Mouse (Mus musculus) adrenal gland, postnatal 10 days (tissue): ENCODE measurements around the gene Ankrd28. TPM values are rescaled to one million over a fixed set of nuclear protein-coding genes. Genes with fewer than 3 reads are reported as not detected.

Source experiments
- DNase-seq: peaks from one replicate; pipeline ENCODE4 v3.0.0; 2021; ENCODE audit warnings: mixed read lengths
- total RNA-seq, 2 experiments: library from RNA; stranded (reverse); gene quantifications; 2 replicates each; pipeline ENCODE4 v1.2.3; 2021

Ankrd28 gene
- total RNA-seq, 2 experiments from 2014 or later, result 26.9 to 37.5 TPM

- no peak for DNase-seq
Measured at GRCm38 (mm10) chr14:31665566-31665940, 164.9 kb downstream of the Ankrd28 start.

- no peak for DNase-seq
Measured at GRCm38 (mm10) chr14:31664903-31665565, 165.4 kb downstream of the Ankrd28 start.

GRCm38 (mm10) chr14:31664100-31664902, 166.2 kb downstream of the Ankrd28 start:
- DNase-seq, result no peak

DNA sequence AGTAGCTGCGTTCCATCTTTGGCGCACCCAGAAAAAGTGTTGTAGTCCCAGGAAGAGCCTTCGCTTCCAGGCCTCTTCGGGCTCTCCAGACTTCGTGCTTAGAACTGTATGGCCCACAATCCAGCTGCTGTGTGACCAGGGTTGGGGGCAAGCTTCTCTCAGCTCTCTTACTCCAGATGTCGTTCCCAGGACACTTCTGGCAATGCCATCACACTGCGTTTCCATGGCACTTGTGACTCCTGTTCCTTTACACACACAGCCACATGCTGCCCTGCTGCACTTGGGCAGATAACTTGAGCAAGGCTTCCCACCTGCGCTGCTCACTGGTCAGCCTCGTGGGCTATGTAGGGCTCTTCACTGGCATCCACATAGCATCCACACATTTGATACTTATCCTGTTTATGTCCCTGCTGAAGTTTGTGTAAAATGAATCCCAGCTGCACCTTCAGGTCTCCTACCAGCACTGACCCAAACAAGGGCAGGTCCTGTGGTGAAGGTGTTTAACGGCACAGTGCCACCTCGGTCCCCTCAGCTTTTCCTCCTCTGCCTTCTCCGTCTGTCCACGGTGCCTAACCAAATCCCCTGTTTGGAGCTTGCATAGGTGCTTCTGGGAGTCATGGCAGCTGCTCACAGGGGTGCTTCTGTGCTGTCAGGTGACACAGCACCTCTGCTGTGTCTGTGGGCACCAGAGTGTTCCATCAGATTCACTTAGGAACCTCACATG, 166.9 kb downstream of the Ankrd28 start:
- no peak for DNase-seq

DNA sequence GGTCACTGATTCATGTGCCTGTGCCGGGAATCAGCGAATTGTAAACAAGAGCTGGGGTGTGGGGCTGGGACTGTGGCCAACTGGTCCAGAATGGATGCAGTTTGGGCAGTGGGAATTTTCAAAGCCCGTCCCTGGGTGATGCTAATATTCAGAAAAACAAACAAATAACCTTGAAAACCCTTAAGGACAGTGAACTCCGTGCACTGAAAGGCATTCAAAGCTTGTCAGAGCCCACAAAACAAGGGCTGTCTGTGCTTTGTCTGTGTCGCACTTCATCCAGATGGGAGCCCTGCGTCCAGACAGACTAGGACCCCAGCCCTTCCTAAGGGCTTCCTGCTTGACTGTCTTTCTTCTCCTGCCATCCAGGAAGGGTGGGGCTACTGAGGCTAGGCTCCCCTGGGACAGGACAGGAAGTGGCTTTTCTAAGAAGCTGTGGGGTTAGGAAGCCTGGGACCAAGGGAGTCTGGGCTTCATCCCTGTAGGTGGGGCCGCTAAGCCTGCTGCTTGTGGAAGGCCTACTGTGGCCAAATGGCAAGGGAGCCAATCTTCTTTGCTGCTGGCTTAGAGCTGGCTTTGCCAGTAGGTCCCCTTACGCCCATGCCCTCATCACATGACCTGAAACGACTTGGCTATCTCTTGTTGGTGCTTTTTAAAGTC, 167.8 kb downstream of the Ankrd28 start:
- peak; percentile 64 for DNase-seq

DNA sequence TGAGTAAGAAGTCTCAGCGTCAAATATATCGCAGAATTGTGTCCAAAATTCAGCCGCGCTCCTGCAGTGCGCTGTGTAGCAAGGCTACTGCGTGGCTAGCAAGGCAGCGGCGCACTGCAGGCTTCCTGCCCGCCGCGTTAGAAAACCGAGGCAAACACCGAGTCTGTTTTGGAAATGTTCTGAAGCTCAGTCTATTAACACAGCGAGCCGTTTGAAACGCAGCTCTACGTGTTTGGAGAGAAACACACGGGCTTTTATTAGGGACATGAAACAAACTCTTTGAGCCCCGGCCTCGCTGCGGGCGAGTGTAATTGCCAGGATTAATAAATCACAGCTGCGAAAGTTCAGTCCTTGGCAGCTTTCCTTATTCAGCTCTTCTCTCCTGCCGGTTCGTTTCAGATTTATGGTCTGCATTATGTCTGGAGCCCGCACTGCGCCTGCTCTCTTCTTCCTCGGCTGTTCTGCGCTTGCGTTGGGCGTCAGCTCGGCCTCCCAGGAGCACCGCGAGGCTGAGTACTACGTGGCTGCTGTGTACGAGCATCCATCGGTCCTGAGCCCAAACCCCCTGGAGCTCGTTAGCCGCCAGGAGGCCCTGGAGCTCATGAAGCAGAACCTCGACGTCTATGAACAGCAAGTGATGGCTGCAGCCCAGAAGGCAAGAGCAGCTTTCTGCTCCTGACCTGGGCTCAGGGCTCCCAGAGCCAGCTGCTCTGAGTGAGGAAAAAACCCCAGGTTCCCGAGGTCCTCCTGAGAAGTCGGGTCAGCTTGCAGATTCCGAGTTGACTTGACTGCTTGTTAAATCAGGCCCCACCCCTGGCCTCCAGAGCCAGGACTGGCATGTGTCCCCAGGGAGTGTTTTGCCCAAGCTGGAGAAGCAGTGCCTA, 168.5 kb downstream of the Ankrd28 start:
- DNase-seq, result peak; percentile 89

DNA sequence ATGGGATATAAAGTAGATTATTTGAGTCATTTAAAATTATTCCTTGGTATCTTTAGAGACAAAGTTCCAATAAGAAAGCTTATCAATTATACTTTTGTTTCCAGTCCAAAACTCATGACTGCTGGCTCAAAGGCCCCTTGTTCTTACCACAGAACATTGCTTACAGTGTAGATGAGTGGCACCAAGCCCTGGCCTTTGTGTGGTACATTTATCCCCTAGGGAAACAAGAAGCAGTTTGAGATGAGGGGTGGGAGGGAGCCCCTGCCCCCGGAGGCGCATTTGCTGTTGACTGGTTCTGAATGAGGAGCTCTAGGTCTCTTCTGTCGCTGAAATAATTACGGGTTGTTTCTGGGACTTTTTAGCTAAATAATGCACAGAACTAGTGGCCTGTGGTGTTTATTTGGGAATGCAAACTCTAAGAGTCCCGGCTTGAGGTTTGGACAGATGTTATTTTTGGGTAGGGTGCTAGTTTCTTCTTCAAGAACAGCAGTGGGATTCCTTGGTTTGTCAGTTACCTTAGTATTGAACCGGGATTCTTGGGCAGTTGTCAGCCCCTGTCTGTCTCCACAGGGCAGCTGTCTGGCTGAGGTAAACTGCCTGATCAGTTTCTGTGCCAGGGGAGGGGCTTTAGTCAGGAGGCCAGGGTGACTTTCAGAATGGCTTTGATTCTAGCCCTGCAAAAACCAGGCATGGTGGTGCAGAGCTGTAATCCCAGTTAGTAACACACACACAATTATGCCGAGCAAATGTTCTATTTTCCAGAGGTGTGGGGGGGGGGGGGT, 169.9 kb downstream of the Ankrd28 start:
- no peak for DNase-seq

GRCm38 (mm10) chr14:31659501-31660181, 170.8 kb downstream of the Ankrd28 start:
- peak; percentile 69 for DNase-seq

GRCm38 (mm10) chr14:31658126-31658680, 172.2 kb downstream of the Ankrd28 start:
- DNase-seq, result no peak

DNA sequence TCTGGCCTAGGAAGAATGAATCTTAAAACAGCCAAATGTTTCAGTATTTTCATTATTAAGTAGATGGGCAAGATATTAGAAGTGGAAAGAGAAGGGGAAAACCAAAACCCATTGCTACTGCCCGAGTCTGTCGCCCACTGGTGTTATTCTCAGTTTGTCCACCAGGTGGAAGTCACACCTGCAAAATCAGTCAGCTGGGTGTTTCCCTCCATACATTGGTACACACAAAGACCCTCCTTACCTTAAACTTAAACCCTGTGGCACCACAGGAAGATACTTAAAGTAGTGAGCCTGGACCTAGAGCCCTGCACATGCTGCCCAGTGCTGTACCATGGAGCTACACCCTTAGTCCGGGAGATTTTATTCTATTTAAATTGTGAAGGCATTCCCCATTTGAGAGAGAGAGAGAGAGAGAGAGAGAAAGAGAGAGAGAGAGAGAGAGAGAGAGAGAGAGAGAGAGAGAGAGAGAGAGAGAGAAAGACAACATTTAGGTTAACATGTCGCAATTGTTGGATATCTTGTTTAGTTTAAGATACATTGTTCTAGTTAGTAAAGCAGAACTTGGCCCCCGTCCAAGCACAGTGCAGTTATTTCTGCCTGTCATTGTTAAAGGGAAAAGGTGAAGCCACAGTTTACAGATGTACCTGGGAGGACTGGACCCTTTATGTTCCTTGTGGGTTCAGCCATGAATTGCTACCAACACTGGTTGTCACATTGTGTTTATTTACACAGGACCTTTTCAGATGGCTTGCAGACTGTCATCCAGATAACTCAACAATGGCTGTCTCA, 173.4 kb downstream of the Ankrd28 start:
- peak; percentile 83 for DNase-seq

DNA sequence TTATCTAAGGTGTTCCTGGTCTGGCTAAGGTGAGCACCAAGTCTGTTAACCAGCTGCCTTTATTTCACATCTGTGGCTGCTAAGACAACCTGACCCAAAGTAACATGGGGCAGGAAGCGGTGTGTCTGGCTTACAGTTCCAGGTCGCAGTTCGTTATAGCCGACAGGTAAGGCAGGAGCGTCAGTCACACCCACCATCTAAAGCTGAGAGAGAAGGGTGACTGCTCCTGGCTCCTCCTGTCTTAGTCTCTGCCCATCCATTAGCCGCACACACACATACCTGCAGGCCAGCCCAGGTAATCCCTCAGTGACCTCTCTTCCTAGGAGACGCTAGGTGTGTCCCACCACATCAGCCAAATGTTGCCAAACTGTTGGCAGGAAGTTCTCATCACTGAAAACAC, 174.1 kb downstream of the Ankrd28 start:
- DNase-seq, result no peak

DNA sequence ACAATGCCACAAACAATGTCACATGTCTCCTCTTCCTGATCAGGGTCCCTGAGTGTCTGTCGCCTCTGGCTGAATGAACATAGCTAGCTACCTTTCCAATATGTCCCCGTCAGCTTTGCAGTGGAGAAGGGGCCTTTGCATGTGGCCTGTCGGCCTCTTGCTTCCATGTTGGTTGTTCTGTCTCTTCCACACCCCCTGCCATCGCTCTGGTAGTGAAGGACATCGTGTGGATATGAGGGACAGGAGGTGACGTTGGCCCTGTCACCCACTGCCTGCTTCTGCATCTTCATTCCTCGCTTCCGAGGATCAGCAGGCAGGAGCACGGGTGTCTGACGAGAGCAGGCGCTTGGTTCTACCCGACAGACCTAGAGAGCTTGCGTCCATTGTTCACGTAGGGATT, 175.0 kb downstream of the Ankrd28 start:
- DNase-seq, result no peak

DNA sequence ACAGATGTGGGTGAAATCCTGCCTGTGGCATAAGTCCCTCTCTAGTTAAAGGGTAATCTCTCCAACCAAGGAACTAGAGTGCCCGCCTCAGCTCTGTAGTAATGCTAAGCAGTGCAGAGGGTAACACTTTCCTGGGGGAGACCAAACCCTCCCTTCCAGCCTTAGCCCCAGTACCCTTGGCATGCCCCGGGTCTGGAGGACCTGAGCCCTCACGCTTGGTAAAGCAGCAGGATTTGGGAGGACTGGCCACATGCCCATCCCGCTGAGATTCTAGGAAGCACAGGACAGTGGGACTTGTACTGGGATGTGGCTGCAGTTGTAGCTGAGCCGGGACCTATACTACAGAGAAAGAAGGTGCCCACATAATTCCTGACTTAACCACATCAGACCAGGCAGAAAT, 175.6 kb downstream of the Ankrd28 start:
- DNase-seq, result no peak

GRCm38 (mm10) chr14:31653101-31653875, 177.2 kb downstream of the Ankrd28 start:
- no peak for DNase-seq

- DNase-seq, result no peak
Measured at GRCm38 (mm10) chr14:31652624-31653023, 177.8 kb downstream of the Ankrd28 start.

DNA sequence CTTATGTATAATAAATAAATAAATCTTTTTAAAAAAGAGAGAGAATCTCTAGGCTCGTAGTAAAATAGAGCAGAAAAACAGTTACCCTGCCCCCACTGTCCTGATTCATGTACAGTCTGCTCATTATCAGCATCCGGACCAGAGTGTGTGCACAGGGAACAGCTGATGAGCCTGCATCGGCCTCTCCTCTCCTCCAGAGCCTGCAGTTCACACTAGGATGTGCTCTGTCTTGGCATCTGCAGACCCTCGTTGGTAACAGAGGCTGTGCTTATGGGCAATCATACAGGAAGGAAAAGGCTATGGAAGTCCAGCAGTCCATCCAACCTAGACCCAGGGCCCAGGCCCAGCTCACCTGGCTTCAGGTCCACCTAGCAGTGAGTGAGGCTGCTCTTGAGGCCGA, 178.3 kb downstream of the Ankrd28 start:
- DNase-seq, result no peak

DNA sequence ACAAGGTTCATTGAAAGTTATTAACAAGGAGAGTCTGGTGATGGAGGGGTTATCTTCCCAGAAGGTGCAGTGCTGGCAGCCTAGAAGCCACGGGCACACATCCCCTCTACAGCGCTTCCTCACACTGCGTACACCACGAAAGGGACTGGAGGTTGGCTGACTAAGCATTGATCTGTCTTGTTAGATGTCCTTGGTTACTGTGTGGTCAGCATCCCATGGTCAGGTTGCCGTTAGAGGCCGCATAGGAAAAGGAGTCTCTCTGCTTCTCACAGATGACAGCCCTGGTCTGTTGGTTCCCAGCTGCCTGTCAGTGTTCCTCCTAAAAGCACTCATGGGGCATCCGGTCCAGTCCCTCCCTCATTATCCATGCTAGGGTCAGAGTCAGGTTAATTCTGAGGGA, 179.2 kb downstream of the Ankrd28 start:
- no peak for DNase-seq

- no peak for DNase-seq
Measured at GRCm38 (mm10) chr14:31650347-31650746, 180.1 kb downstream of the Ankrd28 start.
